Mouse (Mus musculus): Measurements from ENCODE around the gene Ip6k1. TPM values are rescaled to one million over a fixed set of nuclear protein-coding genes. Genes with fewer than 3 reads are reported as not detected.

The Ip6k1 gene
- polyA plus RNA-seq, 1 experiment = 57.1 TPM

DNA sequence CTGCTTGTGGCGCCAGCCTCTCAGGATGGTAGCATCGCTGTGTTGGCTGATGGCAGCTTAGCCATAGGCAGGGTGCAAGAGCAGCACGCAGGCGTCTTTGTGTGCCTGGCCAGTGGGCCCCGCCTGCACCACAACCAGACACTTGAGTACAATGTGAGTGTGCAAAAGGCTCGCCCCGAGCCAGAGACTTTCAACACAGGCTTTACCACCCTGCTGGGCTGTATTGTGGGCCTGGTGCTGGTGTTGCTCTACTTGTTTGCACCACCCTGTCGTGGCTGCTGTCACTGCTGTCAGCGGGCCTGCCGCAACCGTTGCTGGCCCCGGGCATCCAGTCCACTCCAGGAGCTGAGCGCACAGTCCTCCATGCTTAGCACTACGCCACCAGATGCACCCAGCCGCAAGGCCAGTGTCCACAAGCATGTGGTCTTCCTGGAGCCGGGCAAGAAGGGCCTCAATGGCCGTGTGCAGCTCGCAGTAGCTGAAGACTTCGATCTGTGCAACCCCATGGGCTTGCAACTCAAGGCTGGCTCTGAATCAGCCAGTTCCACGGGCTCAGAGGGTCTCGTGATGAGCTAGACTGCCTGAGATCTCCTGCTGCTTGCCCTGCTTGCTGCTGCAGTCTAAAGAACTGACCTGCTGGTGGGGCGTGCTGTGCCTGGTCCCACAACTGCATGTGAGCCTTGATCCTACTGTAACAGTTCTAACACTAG, 52.2 kb downstream of the Ip6k1 start:
- no peak for DNase-seq (ENCODE audit: low read depth, low spot score)

DNA sequence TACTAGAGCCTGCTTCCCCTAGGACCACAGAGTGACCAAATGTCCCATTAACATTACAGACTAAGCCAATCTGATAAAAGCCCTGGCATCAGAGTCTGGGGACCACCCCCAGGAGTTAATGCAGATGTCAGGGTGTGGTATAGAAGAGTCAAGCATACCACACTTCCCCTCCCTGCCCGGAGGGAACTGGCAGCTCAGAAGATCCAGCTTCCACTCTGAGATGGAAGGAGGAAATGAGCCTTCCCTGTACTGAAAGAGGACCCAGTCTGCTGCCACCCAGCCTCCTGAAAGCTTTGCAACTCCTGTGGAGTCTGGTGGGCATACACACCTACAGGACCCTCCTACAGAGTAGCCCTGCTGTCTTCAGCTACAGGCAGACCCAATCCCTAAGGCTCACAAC, 52.8 kb downstream of the Ip6k1 start:
- DNase-seq (ENCODE audit: low read depth, low spot score) = no peak
- 77% methylated on average over 1 of the region's 1 CpGs for WGBS

More for the DNA sequence above, 52.2 kb downstream of the Ip6k1 start:
- 91% methylated on average over 22 of the region's 22 CpGs for WGBS

DNA sequence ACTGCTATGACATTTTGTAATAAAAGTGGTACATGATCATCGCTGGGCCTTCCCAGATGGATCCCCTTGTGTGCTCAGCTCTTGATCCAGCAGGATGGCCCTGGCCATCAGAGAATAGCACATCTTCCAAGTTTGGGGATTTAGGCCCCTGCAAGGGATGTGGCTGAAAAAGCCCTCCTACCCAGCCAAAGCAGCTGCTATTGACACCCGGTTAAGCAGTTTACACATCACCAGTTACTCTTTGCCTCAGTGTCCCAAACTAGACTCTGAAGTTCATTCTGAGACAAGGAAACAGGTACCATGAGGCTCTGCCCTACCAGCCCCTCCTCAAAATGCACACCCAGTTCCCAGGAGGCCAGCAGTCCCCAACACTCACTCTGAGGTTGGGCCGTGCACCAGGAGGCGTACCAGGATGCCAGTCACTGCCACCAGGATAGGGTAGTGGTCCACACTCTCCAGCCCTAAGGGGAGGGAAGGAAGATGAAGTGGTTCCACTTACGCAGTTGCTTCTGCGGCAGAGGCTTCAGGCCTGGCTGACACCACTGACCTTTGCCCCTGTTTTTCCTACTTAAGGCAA, 53.4 kb downstream of the Ip6k1 start:
- no peak for DNase-seq (ENCODE audit: low read depth, low spot score)
- WGBS = 91% methylated on average over 6 of the region's 6 CpGs

DNA sequence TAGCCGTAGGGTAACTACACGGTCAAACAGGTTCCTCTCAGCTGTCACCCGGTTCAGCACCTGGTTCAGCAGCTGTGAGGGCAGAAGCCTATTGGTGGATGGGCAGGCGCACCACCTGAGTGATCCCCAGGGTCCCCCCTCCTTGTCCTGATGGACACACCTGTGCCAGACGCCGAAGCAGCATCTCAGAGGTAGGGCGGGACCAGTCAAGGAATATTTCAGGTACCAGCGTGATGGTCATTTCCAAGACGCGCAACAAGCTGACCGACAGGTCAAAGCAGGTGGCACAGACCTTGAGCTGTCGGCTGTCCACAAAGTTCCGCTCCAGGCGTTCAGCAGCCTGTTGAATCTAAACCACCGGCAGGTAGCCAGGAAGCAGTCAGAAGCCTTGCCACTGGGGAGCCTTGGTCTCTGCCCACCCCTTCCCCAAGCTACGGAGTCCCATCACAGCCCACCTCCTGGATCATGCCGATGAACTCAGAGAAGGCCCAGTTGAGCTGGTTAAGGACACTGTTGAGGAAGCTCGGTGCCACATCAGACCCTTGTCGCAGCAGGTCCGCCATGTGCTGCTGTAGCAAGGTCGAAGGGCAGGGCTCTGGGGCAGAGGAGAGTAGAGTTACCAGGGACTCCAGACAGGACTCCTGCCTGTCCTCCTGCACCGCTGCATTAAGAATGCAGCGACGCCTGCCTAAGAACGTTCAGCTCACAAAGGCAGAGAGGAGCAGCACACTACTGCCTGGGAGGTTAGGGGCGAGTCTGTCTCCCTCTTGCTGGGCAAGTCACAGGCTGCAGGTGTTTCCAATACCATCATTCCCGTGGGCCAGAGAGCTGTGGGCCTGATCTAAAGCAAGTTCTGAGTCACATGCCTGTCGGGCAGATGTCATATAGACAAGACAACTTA, 54.3 kb downstream of the Ip6k1 start:
- no peak for DNase-seq (ENCODE audit: low read depth, low spot score)
- 83% methylated on average over 28 of the region's 28 CpGs for WGBS

DNA sequence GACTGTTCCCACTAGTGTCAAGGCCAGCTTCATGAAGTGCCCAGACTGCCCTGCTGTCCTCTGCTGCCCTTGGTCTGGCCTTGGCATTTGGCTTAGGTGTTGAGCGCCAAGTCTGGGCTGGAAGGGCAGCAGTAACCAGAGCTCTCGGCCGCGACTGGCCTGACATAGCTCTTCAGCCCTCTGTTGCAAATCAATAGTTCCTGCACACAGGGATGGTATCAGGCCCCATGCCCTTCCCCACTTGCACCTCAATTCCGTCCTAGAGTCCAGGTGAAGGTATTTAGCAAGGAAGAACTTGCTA, 54.9 kb downstream of the Ip6k1 start:
- DNase-seq (ENCODE audit: low read depth, low spot score) = no peak
- WGBS = 95% methylated on average over 5 of the region's 5 CpGs

DNA sequence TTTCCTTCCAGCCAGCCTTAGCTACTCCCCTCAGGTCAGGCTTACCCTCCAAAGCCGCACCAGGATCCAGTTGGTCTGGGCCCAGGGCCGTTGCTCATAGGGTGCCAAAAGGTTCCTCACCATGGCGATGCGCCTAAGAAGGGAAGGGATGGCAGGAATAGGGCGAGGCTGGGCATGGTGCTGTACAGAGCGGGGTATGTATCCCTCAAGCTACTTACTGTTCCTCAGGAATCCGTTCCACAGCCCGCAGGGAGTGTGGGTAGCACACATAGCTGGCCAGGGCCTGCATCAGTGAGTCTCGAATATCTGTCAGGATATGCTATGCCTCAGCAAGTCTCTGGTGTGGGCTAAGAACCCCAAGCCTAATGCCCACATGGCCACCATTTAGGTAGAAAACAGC, 56.0 kb downstream of the Ip6k1 start:
- no peak for DNase-seq (ENCODE audit: low read depth, low spot score)

DNA sequence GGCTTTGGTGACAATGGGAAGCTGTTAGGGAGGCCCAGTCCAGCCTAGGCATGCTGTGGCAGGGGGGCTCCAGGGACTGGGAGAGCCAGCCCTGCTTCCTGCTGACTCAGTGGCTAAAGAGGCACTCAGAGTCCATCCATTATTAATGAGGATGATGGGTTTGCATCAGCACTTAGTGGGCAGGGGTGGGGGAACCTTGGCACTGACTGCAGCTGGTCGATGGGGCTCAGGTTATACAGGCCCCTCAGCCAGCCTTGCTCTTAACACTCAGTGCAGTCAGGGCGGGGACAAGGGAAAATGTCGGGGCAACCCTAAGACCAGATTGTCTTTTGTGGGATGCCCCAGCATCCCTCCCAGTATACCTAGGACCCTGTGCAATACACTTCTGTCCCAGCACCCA, 59.8 kb downstream of the Ip6k1 start:
- no peak for DNase-seq (ENCODE audit: low read depth, low spot score)
- WGBS = 90% methylated on average over 3 of the region's 3 CpGs

More for the DNA sequence above, 56.0 kb downstream of the Ip6k1 start:
- WGBS = 94% methylated on average over 9 of the region's 9 CpGs

DNA sequence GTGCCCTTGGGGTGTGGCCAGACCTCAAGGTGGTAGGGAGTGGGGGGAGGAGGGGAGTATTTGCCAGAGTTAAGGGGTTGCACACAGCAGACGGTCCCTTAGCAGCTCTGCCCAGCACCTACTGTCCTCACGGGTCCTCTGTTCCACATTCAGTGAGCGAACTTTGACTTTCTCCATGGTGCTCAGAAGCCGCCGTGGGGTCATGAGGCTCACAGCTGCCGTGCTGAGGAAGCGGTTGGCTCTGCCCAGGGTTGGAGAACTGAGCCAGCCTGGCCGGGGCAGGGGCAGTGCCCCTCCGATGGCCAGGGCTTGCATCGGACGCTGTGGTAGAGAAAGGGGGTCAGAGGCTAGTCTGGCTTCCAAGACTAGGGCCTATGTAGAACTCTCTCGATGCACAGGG, 61.1 kb downstream of the Ip6k1 start:
- WGBS = 90% methylated on average over 12 of the region's 12 CpGs
- no peak for DNase-seq (ENCODE audit: low read depth, low spot score)

DNA sequence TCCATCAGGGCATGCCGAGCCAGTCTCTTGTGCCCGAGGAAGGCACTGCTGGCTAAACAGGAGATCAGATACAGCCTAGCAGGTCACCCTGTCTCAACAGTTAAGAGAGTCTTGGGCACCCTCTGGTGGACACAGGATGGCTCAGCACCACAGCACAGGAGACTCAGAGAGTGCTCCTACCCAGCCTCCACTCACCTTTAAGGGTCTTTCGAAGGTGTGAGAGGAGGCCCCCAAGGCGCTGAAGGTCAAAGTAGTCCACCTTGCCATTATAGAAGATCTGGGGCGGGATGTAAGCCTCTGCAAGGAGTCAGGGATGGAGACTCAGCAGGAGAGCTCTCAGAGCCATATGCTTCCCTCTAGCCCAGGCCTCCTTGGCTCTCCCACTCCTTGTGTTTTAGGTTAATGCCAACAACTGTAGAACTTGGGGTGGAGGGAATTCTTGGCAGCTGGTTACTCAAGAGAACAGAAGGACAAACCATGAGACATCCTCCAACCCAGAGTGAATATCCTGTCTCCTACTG, 63.2 kb downstream of the Ip6k1 start:
- no peak for DNase-seq (ENCODE audit: low read depth, low spot score)
- 40% methylated on average over 5 of the region's 5 CpGs for WGBS

DNA sequence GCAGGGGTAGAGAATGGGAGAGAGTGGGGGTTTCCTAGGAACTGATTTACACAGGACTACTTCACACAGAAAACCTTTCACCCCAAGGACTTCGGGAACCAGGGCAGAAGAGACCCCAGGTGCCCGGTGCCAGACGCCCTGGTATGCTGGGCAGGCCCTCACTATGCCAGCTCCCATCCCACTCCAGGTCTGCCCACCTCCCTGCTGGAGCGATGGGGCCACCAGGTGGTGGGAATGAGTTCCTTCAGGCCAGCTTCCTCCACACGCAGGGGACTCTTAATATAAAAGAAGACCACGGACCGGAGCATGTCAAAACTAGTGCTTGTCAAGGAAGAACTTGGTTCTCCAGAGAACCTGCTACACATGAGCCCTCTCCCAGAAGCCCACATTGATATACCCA, 64.9 kb downstream of the Ip6k1 start:
- WGBS = 85% methylated on average over 7 of the region's 7 CpGs
- DNase-seq (ENCODE audit: low read depth, low spot score) = no peak

DNA sequence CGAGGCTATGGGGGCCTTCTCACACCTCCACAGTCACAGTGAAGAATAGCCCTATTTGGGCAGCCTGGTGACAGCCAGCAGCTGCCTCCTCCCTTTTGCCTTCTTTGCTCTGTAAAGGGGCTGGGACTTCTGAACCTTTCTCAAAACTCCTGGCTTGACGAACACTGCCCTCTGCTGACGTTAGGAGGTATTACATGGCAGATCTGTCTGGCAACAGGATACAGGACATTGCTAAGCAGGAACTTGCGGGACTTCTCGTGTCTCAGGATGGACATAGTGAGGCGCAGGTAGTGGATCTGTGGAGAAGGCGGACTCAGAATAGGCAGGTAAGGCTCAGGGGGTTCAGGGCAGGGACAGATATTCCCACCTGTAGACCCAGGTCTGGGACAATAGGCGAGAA, 65.6 kb downstream of the Ip6k1 start:
- DNase-seq (ENCODE audit: low read depth, low spot score) = peak; percentile 64
- WGBS = 22% methylated on average over 8 of the region's 8 CpGs

DNA sequence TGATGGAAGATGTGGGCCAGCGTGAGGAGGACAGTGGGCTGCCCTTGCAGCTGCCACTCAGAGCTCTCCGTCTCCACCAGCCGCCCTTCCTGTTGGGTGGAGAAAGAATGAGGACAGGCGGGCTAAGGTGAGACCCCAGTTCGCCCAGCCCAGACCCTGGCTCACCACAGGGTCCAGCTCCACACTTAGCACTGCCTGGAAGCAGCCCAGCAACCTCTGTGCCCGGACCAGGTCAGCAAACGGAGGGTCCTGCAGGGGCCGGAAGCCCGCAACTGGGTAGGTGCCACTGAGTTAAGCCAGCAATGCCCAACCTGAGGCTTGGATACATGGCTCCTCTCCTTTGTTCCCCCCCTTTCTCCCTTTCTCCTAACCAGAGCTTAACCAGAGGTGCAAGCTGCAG, 66.7 kb downstream of the Ip6k1 start:
- no peak for DNase-seq (ENCODE audit: low read depth, low spot score)
- WGBS = 87% methylated on average over 9 of the region's 9 CpGs

DNA sequence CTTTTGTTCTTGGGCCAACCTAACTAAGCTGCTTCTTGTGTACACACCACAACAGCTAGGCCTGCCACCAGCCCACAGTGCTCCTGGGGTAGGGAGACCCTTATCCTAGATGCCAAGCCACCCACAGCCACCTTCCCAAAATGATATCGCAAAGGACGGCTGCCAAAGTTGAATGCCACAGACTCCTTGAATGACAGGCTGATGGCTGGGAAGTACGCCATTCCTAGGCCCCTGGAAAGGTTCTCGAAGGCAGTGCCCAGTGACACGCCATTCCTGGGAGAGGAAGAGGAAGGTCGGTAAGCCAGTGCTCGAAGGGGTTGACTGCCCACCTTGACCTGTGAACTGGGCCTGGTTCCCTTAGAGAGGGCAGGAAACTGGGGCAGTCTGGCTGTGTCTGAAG, 67.2 kb downstream of the Ip6k1 start:
- DNase-seq (ENCODE audit: low read depth, low spot score) = no peak
- 89% methylated on average over 7 of the region's 7 CpGs for WGBS

DNA sequence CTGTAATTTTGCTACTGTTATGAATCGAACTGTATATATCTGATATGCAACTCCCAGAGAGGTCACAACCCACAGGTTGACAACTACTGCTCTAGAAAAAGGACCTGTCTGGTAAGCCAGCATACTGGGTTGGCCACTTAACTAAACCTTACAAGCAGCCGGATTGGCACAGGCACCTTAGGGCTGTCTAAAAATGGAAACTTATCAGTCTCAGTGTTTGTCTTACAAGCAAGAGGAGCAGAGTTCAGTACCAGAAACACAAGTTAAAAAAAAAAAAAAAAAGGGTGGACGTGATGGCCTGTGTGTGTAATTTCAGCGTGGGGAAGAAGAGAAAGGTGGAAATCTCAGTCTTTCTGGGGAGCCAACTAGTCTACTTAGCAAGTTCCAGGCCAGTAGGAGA, 69.5 kb downstream of the Ip6k1 start:
- DNase-seq (ENCODE audit: low read depth, low spot score) = no peak
- 46% methylated on average over 4 of the region's 4 CpGs for WGBS

DNA sequence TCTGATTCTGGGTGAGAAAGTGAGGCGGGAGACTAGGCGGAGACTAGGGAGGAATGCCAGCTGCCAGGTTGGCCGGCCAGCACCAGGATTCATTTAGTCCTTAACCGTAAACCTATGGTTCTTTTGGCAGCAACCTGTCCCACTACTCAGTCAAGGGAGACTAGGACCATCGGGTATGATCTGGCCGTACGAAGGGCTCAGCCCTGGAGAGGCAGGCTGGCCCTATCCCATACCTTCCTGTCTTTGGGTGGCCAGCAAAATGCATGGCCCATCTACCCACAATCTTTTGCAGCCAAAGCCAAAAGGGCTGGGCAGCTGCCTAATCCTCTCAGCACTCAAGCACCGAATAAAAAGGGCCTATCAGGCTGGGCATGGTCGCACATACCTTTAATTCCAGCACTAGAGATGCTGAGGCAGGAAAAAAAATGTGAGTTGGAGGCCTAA, 70.2 kb downstream of the Ip6k1 start:
- no peak for DNase-seq (ENCODE audit: low read depth, low spot score)

DNA sequence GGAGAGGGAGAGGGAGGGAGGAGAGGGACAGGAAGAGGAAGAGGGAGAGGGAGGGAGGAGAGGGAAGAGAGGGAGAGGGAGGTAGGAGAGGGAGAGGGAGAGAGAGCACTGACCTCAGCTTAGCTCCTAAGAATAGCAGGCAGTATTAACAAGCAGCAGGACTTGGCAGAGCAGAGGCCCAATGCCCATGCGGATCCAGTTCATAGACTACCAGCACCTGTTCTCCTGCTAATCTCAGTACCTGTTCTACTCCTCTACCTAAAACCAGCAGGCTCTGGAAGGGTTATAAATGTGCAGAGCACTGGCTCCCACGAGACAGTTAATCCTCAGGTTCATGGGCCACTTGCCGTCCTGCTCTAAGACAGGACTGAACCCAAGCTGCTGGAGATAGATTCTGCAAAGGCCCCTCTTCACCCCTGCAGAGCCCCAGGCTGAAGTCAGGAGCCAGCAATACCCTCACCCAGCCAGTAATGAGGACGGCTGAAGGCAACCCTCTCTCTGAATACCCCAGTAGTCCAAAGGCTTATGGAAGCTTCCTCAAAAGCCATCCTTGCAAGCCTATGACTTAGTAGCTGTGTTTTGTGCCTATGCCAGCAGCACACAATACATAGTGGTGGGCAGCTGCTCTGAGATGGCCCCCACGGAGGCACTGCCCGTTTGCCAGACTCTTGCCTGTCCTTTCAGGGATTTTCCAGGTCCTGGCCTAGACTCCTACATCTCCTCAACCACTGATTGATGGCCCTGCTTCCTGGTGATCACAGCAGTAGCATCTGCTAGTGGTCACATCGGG, 71.0 kb downstream of the Ip6k1 start:
- WGBS = 68% methylated on average over 7 of the region's 7 CpGs
- no peak for DNase-seq (ENCODE audit: low read depth, low spot score)

More for the DNA sequence above, 70.2 kb downstream of the Ip6k1 start:
- 63% methylated on average over 9 of the region's 9 CpGs for WGBS

DNA sequence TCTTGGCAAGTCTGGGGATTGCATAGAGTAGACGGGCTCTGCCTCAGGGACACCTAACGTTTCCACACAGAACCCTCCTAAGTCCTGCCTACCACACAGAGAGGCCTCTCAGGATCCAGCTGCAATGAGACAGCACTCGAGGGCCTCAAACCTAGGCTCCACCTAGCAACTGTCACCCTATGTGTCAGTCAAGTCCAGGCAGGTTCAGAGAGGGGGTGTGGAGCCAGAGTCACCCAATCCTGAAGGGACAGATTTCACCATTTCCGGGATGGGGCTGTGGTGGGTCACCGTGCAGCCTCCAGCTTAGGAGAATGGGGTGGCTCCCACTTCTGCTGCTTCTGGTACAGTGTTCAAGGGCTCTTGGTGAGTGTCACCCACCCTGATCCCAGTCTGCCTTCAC, 77.9 kb downstream of the Ip6k1 start, which contains the start of gene Mst1:
Gene Mst1 (plus strand): TSS at position 269 of the 400 bp plus-strand sequence.
- no peak for DNase-seq (ENCODE audit: low read depth, low spot score)
- WGBS = 76% methylated on average over 5 of the region's 5 CpGs

DNA sequence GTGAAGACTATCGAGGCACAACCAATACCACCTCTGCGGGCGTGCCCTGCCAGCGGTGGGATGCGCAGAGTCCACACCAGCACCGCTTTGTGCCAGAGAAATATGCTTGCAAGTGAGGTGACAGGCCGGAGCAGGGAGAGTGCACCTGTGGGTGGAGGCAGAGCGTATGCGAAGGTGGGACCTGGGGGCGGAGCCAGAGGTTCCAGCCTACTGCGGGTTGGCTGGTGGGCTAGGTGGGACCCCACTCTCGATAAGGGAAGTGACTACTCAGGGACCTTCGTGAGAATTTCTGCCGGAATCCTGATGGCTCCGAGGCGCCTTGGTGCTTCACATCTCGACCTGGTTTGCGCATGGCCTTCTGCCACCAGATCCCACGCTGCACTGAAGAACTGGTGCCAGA, 80.2 kb downstream of the Ip6k1 start:
- no peak for DNase-seq (ENCODE audit: low read depth, low spot score)
- 7% methylated on average over 19 of the region's 19 CpGs for WGBS

DNA sequence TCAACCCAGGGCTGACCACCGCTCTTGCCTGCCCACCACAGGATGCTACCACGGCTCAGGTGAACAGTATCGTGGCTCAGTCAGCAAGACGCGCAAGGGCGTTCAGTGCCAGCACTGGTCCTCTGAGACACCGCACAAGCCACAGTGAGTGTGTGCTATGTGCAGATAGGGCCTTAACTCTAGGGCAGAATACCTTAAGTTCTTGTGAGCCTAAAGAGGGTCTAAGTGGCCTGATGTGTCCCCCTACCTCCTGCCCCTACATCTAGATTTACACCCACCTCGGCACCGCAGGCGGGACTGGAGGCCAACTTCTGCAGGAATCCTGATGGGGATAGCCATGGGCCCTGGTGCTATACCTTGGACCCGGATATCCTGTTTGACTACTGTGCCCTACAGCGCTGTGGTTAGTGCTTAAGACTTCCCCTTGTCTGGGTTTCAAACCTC, 80.7 kb downstream of the Ip6k1 start, which contains the start of gene Rnf123:
Gene Rnf123 (minus strand): TSS at position 359 of the 444 bp plus-strand sequence.
- 25% methylated on average over 12 of the region's 12 CpGs for WGBS
- DNase-seq (ENCODE audit: low read depth, low spot score) = no peak
